Mouse (Mus musculus) regulatory T cell (primary cell): ENCODE data around the gene Arsg.
"Not testable (repeated sequence)": the region's sequence is repeated elsewhere in the genome, so short reads cannot be mapped to it uniquely, and the experiment has no call there.

Source experiments
- in situ Hi-C: fragments of 300-600 bp; cut with MboI, MseI; formaldehyde crosslinking; loops from one replicate; pipeline ENCODE4 v1.15.1; 2025; ENCODE audit warnings: high pct_unique_total_duplicates

The Arsg gene

GRCm38 (mm10) chr11:109616352-109616751, 143.2 kb downstream of the Arsg start:
- in situ Hi-C loops, result no loop called here

GRCm38 (mm10) chr11:109616766-109617165, 143.6 kb downstream of the Arsg start:
- in situ Hi-C loops, result no loop called here

GRCm38 (mm10) chr11:109619055-109619454, 145.9 kb downstream of the Arsg start:
- in situ Hi-C loops, result not testable (repeated sequence)

- in situ Hi-C loops, result loop anchor here (10.0 kb wide), 1 partner anchor 244 kb away; no protein-coding TSS in a partner anchor
Observed at GRCm38 (mm10) chr11:109620356-109620755, 147.2 kb downstream of the Arsg start.

- in situ Hi-C loops, result loop anchor here (10.0 kb wide), 1 partner anchor 244 kb away; no protein-coding TSS in a partner anchor
Observed at GRCm38 (mm10) chr11:109621183-109621582, 148.0 kb downstream of the Arsg start.

GRCm38 (mm10) chr11:109622518-109623037, 149.4 kb downstream of the Arsg start:
- in situ Hi-C loops, result loop anchor here (10.0 kb wide), 1 partner anchor 242 kb away; no protein-coding TSS in a partner anchor
